Mouse (Mus musculus) lung, embryonic 16.5 days (tissue): Measurements from ENCODE around the gene Glt1d1. TPM values are rescaled to one million over a fixed set of nuclear protein-coding genes. Genes with fewer than 3 reads are reported as not detected.

Experiments
- ATAC-seq: fragments of 200-750 bp; cut with Nextera tagmentation; 2 replicates; pipeline ENCODE4 v1.8.0; 2017; ENCODE audit warnings: low read depth, mild to moderate bottlenecking, moderate library complexity
- H3K27ac ChIP-seq: fragments of 300-500 bp; sonication (generic); 2 replicates; pipeline ENCODE4 v1.5.1; 2014; ENCODE audit warnings: mild to moderate bottlenecking, control low read depth, low read length
- H3K27me3 ChIP-seq: fragments of 300-500 bp; sonication (generic); 2 replicates; pipeline ENCODE4 v1.6.1; 2014; ENCODE audit warnings: low read depth, low read length, mixed read lengths; ENCODE audit not compliant: control insufficient read depth, insufficient read depth
- H3K36me3 ChIP-seq: fragments of 300-500 bp; sonication (generic); 2 replicates; pipeline ENCODE4 v1.6.1; 2014; ENCODE audit warnings: low read length; ENCODE audit not compliant: control insufficient read depth, insufficient read depth
- H3K4me1 ChIP-seq: fragments of 300-500 bp; sonication (generic); replicated peaks from 2 replicates; pipeline ENCODE4 v1.6.1; 2014; ENCODE audit warnings: low read length, mixed read lengths; ENCODE audit not compliant: control insufficient read depth, insufficient read depth
- H3K4me2 ChIP-seq: fragments of 300-500 bp; sonication (generic); 2 replicates; pipeline ENCODE4 v1.6.1; 2014; ENCODE audit warnings: low read depth, low read length, control low read depth
- H3K4me3 ChIP-seq: fragments of 300-500 bp; sonication (generic); 2 replicates; pipeline ENCODE4 v1.5.1; 2014; ENCODE audit warnings: mild to moderate bottlenecking, low read length, control low read depth
- H3K9ac ChIP-seq: fragments of 300-500 bp; sonication (generic); 2 replicates; pipeline ENCODE4 v1.6.1; 2014; ENCODE audit warnings: low read length, control low read depth
- H3K9me3 ChIP-seq: fragments of 300-500 bp; sonication (generic); 2 replicates; pipeline ENCODE4 v1.6.1; 2016; ENCODE audit warnings: low read length; ENCODE audit not compliant: control insufficient read depth
- WGBS: fragments of 180-500 bp; shearing (Covaris S2); extraction: QIAGEN DNeasy Blood & Tissue Kit; methylation state at CpG from one replicate; pipeline ENCODE4 v1.1.7; 2014; 5-methylcytosine and 5-hydroxymethylcytosine counted together
- polyA plus RNA-seq: library from polyadenylated mRNA; unstranded; fragments of >200 nt; fragmentation: Nextera tagmentation; extraction: Ambion mirVana; gene quantifications from 2 replicates; pipeline ENCODE4 v1.2.1, GENCODE M21; 2015

Gene Glt1d1
- polyA plus RNA-seq, 1 experiment from 2014 or later = 0.18 TPM

- Histone ChIP-seq H3K27ac (no peak overlapping the region), H3K4me3 (no peak overlapping the region), H3K27me3 (no peaks in the 10 kb centered on the region), H3K4me2 (no peak overlapping the region), H3K36me3 (no peaks in the 10 kb centered on the region), H3K9me3 (peaks cover 5% of the 10 kb centered on the region), H3K9ac (no peak overlapping the region), H3K4me1 (no peaks in the 10 kb centered on the region)
- 88% methylated on average over 8 of the region's 8 CpGs for WGBS
- no peak for ATAC-seq
Measured at GRCm38 (mm10) chr5:127673913-127674312, 41.9 kb downstream of the Glt1d1 start.

- H3K36me3 ChIP-seq = no peaks in the 10 kb centered on the region
- ATAC-seq = no peak
- H3K4me2 ChIP-seq = no peak overlapping the region
- H3K4me3 ChIP-seq = no peak overlapping the region
- H3K4me1 ChIP-seq = no peaks in the 10 kb centered on the region
- H3K27ac ChIP-seq = no peak overlapping the region
- WGBS = 89% methylated on average over 2 of the region's 2 CpGs
- H3K9ac ChIP-seq = no peak overlapping the region
- H3K27me3 ChIP-seq = no peaks in the 10 kb centered on the region
- peaks cover 5% of the 10 kb centered on the region for H3K9me3 ChIP-seq
Measured at GRCm38 (mm10) chr5:127677561-127677960, 45.5 kb downstream of the Glt1d1 start.

DNA sequence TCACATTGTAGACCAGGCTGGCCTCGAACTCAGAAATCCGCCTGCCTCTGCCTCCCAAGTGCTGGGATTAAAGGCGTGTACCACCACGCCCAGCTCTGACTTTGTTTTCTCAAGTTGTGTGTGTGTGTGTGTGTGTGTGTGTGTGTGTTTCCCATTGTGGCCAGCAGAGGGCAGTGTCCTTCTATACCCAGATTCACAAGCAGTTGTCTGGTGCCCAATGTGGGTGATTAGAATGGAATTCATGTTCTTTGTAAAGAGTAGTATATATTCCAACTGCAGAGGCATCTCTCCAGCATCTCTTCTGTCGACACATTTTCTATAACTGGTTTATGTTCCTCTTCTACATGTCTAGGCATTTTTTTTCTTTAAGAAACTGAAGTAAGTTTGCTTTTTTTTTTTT, 46.4 kb downstream of the Glt1d1 start:
- H3K4me1 ChIP-seq = no peaks in the 10 kb centered on the region
- WGBS = 91% methylated on average over 5 of the region's 5 CpGs
- no peak for ATAC-seq

GRCm38 (mm10) chr5:127688568-127689170, 56.6 kb downstream of the Glt1d1 start:
- no peaks in the 10 kb centered on the region for H3K36me3 ChIP-seq
- H3K4me3 ChIP-seq = no peak overlapping the region
- no peak overlapping the region for H3K9ac ChIP-seq
- H3K4me1 ChIP-seq = 0 out of 2 replicates have a peak, but pooled peaks cover 4% of the 10 kb centered on the region
- no peak for ATAC-seq
- no peaks in the 10 kb centered on the region for H3K9me3 ChIP-seq
- no peak overlapping the region for H3K27ac ChIP-seq
- no peaks in the 10 kb centered on the region for H3K27me3 ChIP-seq
- WGBS = 53% methylated on average over 9 of the region's 9 CpGs
- no peak overlapping the region for H3K4me2 ChIP-seq

More for the DNA sequence above, 46.4 kb downstream of the Glt1d1 start:
- no peak overlapping the region for H3K4me2 ChIP-seq
- H3K4me3 ChIP-seq = no peak overlapping the region
- H3K9ac ChIP-seq = no peak overlapping the region
- H3K27me3 ChIP-seq = no peaks in the 10 kb centered on the region
- peaks cover 5% of the 10 kb centered on the region for H3K9me3 ChIP-seq
- H3K27ac ChIP-seq = no peak overlapping the region
- H3K36me3 ChIP-seq = no peaks in the 10 kb centered on the region

DNA sequence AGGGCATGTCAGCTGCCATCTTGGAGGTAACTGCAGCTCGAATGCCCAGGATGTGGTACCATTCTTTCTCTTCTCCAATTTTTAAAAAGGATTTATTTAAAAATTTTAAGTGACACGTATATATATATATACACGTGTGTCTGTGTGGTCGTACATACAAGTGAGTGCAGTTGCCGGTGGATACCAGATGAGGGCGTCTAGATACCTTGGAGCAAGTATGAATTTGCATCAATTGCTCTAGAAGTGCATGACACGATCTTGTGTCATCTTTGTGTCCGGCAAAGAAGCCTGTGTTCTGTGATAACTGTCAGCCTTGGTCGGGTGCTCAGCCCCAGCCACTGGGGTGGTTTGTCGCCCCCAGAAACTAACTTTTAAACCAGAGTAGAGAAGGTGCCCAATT, 59.0 kb downstream of the Glt1d1 start:
- H3K27me3 ChIP-seq = no peaks in the 10 kb centered on the region
- no peak overlapping the region for H3K9ac ChIP-seq
- H3K9me3 ChIP-seq = no peaks in the 10 kb centered on the region
- H3K4me3 ChIP-seq = no peak overlapping the region
- H3K36me3 ChIP-seq = no peaks in the 10 kb centered on the region
- H3K4me2 ChIP-seq = peak overlapping the region; percentile 25; the same call in 1 of the 2 replicates
- 0 out of 2 replicates have a peak, but pooled peaks cover 4% of the 10 kb centered on the region for H3K4me1 ChIP-seq
- no peak overlapping the region for H3K27ac ChIP-seq
- no peak for ATAC-seq
- 77% methylated on average over 10 of the region's 10 CpGs for WGBS

DNA sequence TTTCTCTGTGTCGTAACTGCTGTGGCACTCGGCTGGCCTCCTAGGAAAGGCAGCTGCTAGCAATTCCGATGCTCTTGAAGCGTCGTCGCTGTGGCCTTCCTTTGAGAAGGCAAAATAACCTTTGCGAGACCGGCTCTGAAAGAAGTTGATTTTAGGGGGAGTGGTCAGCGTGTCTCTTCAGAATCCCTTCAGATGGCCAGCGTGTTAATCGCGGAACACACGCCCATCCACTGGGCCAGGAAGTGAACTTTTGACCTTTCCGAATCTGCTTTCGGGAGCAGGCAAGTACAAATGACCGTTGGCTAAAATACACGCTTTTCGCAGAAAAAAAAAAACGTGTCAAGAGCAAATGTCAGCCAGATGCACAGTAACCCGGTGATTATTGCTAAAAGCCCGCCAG, 59.5 kb downstream of the Glt1d1 start:
- Histone ChIP-seq H3K4me3 (0 out of 2 replicates have a peak overlapping the region, but pooled peaks have one; percentile 2), H3K9me3 (no peaks in the 10 kb centered on the region), H3K27ac (no peak overlapping the region), H3K27me3 (no peaks in the 10 kb centered on the region), H3K4me2 (peak overlapping the region; percentile 25), H3K36me3 (no peaks in the 10 kb centered on the region), H3K9ac (no peak overlapping the region), H3K4me1 (0 out of 2 replicates have a peak, but pooled peaks cover 4% of the 10 kb centered on the region)
- ATAC-seq = no peak
- 27% methylated on average over 21 of the region's 21 CpGs for WGBS

DNA sequence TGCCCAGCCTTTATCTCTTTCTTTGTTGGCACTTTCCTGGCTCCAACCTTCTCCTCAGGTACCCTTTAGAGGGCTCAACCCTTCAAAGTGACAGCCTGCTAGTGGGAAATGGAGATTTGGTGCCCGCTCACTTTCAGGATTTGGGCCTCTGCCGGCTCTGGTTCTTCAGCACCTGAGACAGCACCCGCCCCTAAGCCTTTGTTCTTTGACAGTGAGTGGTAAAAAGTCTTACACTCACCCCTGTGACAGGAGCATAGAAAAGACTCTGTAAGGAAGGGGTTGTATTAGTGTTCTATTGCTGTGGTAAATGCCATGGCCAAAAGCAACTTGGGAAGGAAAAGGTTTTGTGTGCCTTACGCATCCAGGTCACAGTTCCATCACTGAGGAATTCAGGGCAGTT, 63.8 kb downstream of the Glt1d1 start:
- no peak overlapping the region for H3K4me3 ChIP-seq
- 0 out of 2 replicates have a peak, but pooled peaks cover 4% of the 10 kb centered on the region for H3K4me1 ChIP-seq
- H3K36me3 ChIP-seq = no peaks in the 10 kb centered on the region
- 59% methylated on average over 4 of the region's 4 CpGs for WGBS
- H3K4me2 ChIP-seq = no peak overlapping the region
- H3K27me3 ChIP-seq = no peaks in the 10 kb centered on the region
- H3K27ac ChIP-seq = no peak overlapping the region
- H3K9ac ChIP-seq = no peak overlapping the region
- H3K9me3 ChIP-seq = no peaks in the 10 kb centered on the region
- no peak for ATAC-seq

GRCm38 (mm10) chr5:127696602-127697001, 64.5 kb downstream of the Glt1d1 start:
- H3K9me3 ChIP-seq = no peaks in the 10 kb centered on the region
- no peak overlapping the region for H3K27ac ChIP-seq
- no peaks in the 10 kb centered on the region for H3K27me3 ChIP-seq
- 0 out of 2 replicates have a peak, but pooled peaks cover under 1% of the 10 kb centered on the region for H3K4me1 ChIP-seq
- H3K9ac ChIP-seq = no peak overlapping the region
- H3K36me3 ChIP-seq = no peaks in the 10 kb centered on the region
- no peak overlapping the region for H3K4me3 ChIP-seq
- no peak overlapping the region for H3K4me2 ChIP-seq
- ATAC-seq = no peak
- WGBS = 89% methylated on average over 4 of the region's 4 CpGs

GRCm38 (mm10) chr5:127698525-127698924, 66.5 kb downstream of the Glt1d1 start:
- Histone ChIP-seq H3K36me3 (no peaks in the 10 kb centered on the region), H3K9ac (no peak overlapping the region), H3K9me3 (no peaks in the 10 kb centered on the region), H3K4me1 (no peaks in the 10 kb centered on the region), H3K4me2 (no peak overlapping the region), H3K27ac (no peak overlapping the region), H3K27me3 (no peaks in the 10 kb centered on the region), H3K4me3 (no peak overlapping the region)
- 49% methylated on average over 2 of the region's 2 CpGs for WGBS
- ATAC-seq = no peak
